Mouse (Mus musculus): ENCODE measurements around the gene Fgd2. TPM values are rescaled to one million over a fixed set of nuclear protein-coding genes. Genes with fewer than 3 reads are reported as not detected.

Gene Fgd2
- polyA plus RNA-seq, 1 experiment = 23.7 TPM

DNA sequence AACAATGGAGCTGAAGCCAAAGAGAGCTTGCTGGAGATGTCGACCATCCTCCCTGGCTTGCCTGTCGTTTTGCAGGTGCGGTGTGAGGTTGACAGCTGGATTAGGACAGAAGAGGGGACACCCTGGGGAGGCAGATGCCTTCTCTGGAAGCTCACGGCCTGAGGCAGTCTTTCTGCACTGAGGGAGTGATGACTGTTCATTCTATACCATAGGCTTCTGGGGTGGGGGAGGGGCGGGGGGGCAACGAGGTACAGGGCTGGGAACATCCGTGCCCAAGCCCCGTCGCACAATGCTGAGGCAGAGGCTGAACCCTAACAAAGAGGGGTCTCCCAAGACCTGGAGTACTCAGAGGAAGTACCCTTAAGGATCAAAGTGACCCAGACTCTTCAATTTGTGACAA is 3.8 kb upstream of the Fgd2 start:
- no peak overlapping the region for H3K4me3 ChIP-seq (replicated peaks)
- no peaks in the 10 kb centered on the region for H3K36me3 ChIP-seq (replicated peaks; ENCODE audit: low read length)
- H3K4me1 ChIP-seq = peaks cover 32% of the 10 kb centered on the region
- H3K9me3 ChIP-seq = no peaks in the 10 kb centered on the region
- TF ChIP-seq FLI1 (IDR thresholded peaks at IDR 0.05; ENCODE audit: low read length) (no peak), GATA1 (IDR thresholded peaks at IDR 0.05; ENCODE audit: borderline replicate concordance, low read length) (no peak)
- peaks cover 9% of the 10 kb centered on the region for H3K27me3 ChIP-seq (replicated peaks)

GRCm38 (mm10) chr17:29358928-29359327 is 1.8 kb upstream of the Fgd2 start:
- H3K27me3 ChIP-seq (replicated peaks) = peaks cover 9% of the 10 kb centered on the region
- no peak overlapping the region for H3K4me3 ChIP-seq (replicated peaks)
- H3K4me1 ChIP-seq = peaks cover 39% of the 10 kb centered on the region
- no peaks in the 10 kb centered on the region for H3K9me3 ChIP-seq
- TF ChIP-seq GATA1 (IDR thresholded peaks at IDR 0.05; ENCODE audit: borderline replicate concordance, low read length) = no peak
- TF ChIP-seq FLI1 (IDR thresholded peaks at IDR 0.05; ENCODE audit: low read length) = no peak
- H3K36me3 ChIP-seq (replicated peaks; ENCODE audit: low read length) = no peaks in the 10 kb centered on the region

DNA sequence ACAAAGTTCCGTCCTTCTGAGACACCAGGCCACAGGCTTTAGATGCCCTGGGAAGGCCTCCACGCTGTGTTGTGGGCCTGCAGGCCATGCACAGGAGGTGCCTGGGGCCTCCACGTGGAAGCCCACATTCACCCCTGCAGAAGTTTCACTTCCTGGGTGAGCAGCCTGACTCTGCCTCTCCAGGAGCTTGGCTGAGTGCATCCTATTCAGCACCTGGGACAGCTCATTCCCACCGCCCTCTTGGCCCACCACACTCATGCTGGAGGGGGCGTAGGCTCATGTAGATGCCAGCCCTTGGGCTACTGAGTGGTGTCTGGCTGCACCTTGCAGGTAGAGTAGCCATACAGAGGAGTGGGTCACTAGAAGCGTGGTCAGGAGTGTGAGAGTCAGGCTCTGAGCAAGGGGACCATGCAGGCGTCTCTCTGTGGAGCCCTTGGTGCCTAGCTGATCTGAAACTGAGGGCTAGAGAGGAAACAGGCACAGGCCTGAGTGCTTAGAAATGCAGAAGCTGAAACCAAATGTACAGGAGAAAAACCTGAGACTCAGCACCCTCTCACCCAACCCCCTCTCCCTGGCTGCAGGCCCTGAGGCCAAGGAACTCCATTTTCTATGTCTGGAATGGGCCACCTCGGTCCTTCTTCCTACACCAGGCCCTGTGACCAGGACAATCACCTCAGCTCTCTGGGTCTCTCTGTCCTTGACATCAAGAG is 1.4 kb downstream of the Fgd2 start:
- no peak for TF ChIP-seq FLI1 (IDR thresholded peaks at IDR 0.05; ENCODE audit: low read length)
- no peak for TF ChIP-seq GATA1 (IDR thresholded peaks at IDR 0.05; ENCODE audit: borderline replicate concordance, low read length)
- Histone ChIP-seq H3K9me3 (no peaks in the 10 kb centered on the region), H3K36me3 (replicated peaks; ENCODE audit: low read length) (peaks cover 13% of the 10 kb centered on the region), H3K27me3 (replicated peaks) (peaks cover 6% of the 10 kb centered on the region), H3K4me3 (replicated peaks) (peak overlapping the region; percentile 47), H3K4me1 (peaks cover 28% of the 10 kb centered on the region)

DNA sequence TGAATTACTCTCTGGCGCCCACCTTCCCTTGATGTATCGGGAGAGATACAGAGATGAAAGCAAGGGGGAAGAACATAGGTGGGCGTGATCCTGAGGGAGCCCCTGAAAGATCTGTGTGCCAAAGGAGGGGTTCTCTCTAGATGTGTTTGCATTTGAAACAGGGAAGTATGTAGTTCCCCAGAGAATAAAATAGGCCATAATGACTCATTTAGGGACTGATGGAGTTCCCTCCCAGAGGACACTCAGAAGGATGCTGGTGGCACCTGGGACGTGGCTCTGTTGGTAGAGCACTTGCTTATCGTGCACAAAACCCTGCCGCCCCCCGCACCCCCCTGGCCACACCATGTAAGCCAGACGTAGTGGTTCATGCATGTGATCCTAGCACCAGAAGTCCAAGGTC is 2.4 kb downstream of the Fgd2 start:
- Histone ChIP-seq H3K4me1 (peaks cover 28% of the 10 kb centered on the region), H3K27me3 (replicated peaks) (peaks cover 6% of the 10 kb centered on the region), H3K36me3 (replicated peaks; ENCODE audit: low read length) (peaks cover 18% of the 10 kb centered on the region), H3K4me3 (replicated peaks) (no peak overlapping the region), H3K9me3 (no peaks in the 10 kb centered on the region)
- no peak for TF ChIP-seq FLI1 (IDR thresholded peaks at IDR 0.05; ENCODE audit: low read length)
- TF ChIP-seq GATA1 (IDR thresholded peaks at IDR 0.05; ENCODE audit: borderline replicate concordance, low read length) = no peak

DNA sequence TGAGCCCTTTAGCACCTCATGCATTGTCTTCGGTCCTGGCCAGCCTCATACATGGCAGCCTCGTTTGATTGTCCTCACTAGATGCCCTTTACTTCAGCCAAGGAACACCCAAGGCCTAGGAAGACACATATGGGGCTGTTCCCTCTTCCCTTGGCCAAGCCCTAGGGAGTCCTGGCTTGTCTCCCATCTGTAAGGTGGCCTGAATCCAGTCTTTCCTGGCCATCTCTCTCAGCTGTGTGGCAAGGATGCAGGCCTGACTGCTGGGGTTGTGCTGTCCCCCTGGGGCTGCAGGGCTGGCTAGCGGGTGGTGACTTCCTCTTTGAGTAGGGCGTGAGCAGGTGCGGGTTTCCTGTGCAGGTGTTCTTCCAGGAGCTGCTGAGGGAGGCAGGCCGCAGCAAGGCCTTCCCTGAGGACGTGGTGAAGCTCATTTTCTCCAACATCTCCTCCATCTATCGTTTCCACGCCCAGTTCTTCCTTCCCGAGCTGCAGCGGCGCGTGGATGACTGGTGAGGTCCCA is 4.4 kb downstream of the Fgd2 start:
- TF ChIP-seq FLI1 (IDR thresholded peaks at IDR 0.05; ENCODE audit: low read length) (no peak), GATA1 (IDR thresholded peaks at IDR 0.05; ENCODE audit: borderline replicate concordance, low read length) (no peak)
- peaks cover 21% of the 10 kb centered on the region for H3K36me3 ChIP-seq (replicated peaks; ENCODE audit: low read length)
- no peaks in the 10 kb centered on the region for H3K9me3 ChIP-seq
- H3K4me1 ChIP-seq = peaks cover 31% of the 10 kb centered on the region
- peaks cover 5% of the 10 kb centered on the region for H3K27me3 ChIP-seq (replicated peaks)
- H3K4me3 ChIP-seq (replicated peaks) = no peak overlapping the region

DNA sequence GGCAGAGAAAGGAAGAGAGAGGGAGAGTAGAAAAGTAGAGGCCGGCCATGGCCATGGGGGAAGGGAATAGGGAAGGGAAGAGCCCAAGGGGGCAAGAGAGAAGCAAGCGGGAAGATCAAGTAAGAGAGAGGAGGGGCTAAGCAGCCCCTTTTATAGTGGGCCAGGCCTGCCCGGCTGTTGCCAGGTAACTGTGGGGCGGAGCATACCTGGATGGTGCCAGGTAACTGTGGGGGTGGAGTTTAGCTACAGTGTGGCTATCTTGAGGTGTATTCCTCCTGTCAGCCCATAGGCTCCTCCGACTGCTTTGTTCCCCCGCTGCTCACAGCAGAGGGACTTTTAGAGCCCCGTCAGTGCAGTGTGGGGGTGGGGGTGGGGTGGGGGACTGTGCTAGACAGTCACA is 8.0 kb downstream of the Fgd2 start:
- Histone ChIP-seq H3K27me3 (replicated peaks) (peaks cover 5% of the 10 kb centered on the region), H3K4me3 (replicated peaks) (no peak overlapping the region), H3K9me3 (no peaks in the 10 kb centered on the region), H3K4me1 (peaks cover 15% of the 10 kb centered on the region), H3K36me3 (replicated peaks; ENCODE audit: low read length) (peaks cover 26% of the 10 kb centered on the region)
- no peak for TF ChIP-seq GATA1 (IDR thresholded peaks at IDR 0.05; ENCODE audit: borderline replicate concordance, low read length)

DNA sequence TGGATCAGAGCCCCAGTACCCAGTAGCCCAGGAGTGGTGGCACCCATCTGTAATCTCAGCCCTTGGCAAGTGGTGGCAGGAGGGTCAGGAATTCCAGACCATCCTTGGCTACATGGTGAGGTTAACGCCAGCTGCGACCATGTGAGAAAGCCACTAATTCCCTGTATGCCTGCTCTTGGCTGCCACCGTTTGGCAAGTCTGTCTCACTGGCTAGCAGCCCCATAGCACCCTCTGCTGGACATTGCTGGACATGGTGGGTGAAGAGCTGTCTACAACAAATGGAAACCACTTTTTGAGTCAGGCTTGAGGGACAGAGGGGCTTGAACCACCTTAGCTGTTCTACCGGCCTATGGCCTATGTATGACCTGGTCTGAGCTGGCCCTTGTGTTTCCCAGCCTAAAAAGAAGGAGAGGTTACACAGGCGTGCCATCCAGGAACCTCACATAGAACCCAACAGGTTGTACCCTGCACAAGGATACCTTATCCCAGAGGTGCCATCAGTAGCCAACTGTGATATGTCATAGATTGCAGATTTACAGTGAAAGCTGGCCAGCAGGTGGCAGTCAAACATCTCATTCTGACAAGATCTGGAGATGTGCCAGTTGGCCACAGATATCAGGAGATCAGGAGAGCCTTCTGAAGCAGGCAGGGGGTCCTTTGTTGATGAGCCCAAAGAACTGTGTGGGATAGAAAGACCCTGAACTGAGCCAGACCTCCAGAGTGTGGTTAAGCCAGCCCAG is 10.4 kb downstream of the Fgd2 start:
- Histone ChIP-seq H3K4me1 (peaks cover 15% of the 10 kb centered on the region), H3K36me3 (replicated peaks; ENCODE audit: low read length) (peaks cover 22% of the 10 kb centered on the region), H3K9me3 (no peaks in the 10 kb centered on the region), H3K27me3 (replicated peaks) (peaks cover 2% of the 10 kb centered on the region), H3K4me3 (replicated peaks) (peak overlapping the region; percentile 47)
- TF ChIP-seq FLI1 (IDR thresholded peaks at IDR 0.05; ENCODE audit: low read length) (no peak), GATA1 (IDR thresholded peaks at IDR 0.05; ENCODE audit: borderline replicate concordance, low read length) (no peak)

GRCm38 (mm10) chr17:29375871-29376270 is 15.2 kb downstream of the Fgd2 start:
- Histone ChIP-seq H3K36me3 (replicated peaks; ENCODE audit: low read length) (peaks cover 11% of the 10 kb centered on the region), H3K4me3 (replicated peaks) (no peak overlapping the region), H3K9me3 (no peaks in the 10 kb centered on the region), H3K4me1 (peaks cover 28% of the 10 kb centered on the region), H3K27me3 (replicated peaks) (no peaks in the 10 kb centered on the region)
- no peak for TF ChIP-seq FLI1 (IDR thresholded peaks at IDR 0.05; ENCODE audit: low read length)
- no peak for TF ChIP-seq GATA1 (IDR thresholded peaks at IDR 0.05; ENCODE audit: borderline replicate concordance, low read length)

GRCm38 (mm10) chr17:29378056-29378455 is 17.3 kb downstream of the Fgd2 start:
- Histone ChIP-seq H3K4me1 (peaks cover 34% of the 10 kb centered on the region), H3K27me3 (replicated peaks) (no peaks in the 10 kb centered on the region), H3K4me3 (replicated peaks) (no peak overlapping the region), H3K36me3 (replicated peaks; ENCODE audit: low read length) (peaks cover 8% of the 10 kb centered on the region), H3K9me3 (no peaks in the 10 kb centered on the region)
- TF ChIP-seq FLI1 (IDR thresholded peaks at IDR 0.05; ENCODE audit: low read length) = no peak
- no peak for TF ChIP-seq GATA1 (IDR thresholded peaks at IDR 0.05; ENCODE audit: borderline replicate concordance, low read length)

DNA sequence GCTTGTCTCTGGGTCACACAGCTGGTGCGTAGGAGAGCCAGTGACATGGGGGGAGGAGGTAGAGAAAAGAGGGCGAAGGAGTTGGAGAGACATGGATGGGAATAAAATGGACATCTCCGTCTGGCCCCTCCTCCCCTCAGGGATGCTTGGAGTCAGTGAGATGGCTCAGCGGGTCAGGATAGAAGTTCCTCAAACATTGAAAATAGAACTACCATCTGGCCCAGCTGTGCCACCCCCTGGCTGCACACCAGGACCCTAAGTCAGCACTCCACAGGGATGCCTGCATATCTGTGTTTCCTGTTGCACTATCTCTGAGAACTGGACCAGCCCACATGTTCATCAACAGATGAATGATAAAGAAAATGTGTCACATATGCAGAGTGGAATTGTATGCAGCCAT is 19.5 kb downstream of the Fgd2 start:
- Histone ChIP-seq H3K4me1 (peaks cover 50% of the 10 kb centered on the region), H3K27me3 (replicated peaks) (no peaks in the 10 kb centered on the region)

More for the DNA sequence above, 19.5 kb downstream of the Fgd2 start:
- Histone ChIP-seq H3K4me3 (replicated peaks) (no peak overlapping the region), H3K9me3 (no peaks in the 10 kb centered on the region), H3K36me3 (replicated peaks; ENCODE audit: low read length) (no peaks in the 10 kb centered on the region)
- TF ChIP-seq FLI1 (IDR thresholded peaks at IDR 0.05; ENCODE audit: low read length) (no peak), GATA1 (IDR thresholded peaks at IDR 0.05; ENCODE audit: borderline replicate concordance, low read length) (no peak)
